In the genomic region with DNA sequence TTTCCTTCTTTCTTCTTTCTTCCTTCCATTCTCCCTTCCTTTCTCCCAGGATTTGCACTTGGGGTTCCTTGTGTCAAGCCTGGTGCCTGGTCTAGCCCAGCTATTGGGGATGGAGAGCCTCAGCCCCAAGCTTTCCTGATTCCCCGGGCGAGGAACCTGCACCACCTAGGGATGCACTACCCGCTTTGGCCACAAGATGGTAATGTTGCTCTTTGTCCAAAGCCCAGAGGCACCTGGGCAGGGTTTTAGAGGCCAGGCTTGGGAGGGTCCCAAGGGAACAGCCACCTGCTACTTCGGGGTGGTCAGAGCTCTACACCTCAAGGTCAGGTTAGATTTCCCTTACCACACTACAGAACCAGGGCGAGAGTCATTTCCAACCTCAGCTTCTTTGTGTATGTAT, we compare ENCODE assay signal across 8 mouse cellular contexts. TPM values are rescaled to one million over a fixed set of nuclear protein-coding genes. Genes with fewer than 3 reads are reported as not detected.
DNase-seq lines count a peak whose midpoint lies in the region; ATAC-seq lines count a peak whose summit lies in the region.

No protein-coding gene starts in this region.

- H3K27ac ChIP-seq in hindbrain, embryonic 11.5 days (ENCODE audit: low read depth, low read length), result no peak overlapping the region
- no peak overlapping the region for H3K27ac ChIP-seq in hindbrain, embryonic 13.5 days

- peaks cover 26% of the 10 kb centered on the region for H3K27me3 ChIP-seq in hindbrain, embryonic 11.5 days (ENCODE audit: control insufficient read depth, insufficient read depth, low read length)
- peaks cover 58% of the 10 kb centered on the region for H3K27me3 ChIP-seq in hindbrain, embryonic 13.5 days

- H3K4me3 ChIP-seq in hindbrain, embryonic 11.5 days (ENCODE audit: low read depth, low read length), result no peak overlapping the region
- no peak overlapping the region for H3K4me3 ChIP-seq in hindbrain, embryonic 13.5 days

- no peak overlapping the region for H3K9ac ChIP-seq in hindbrain, embryonic 11.5 days (ENCODE audit: low read depth, low read length)
- H3K9ac ChIP-seq in hindbrain, embryonic 13.5 days, result no peak overlapping the region

- no peaks in the 10 kb centered on the region for H3K36me3 ChIP-seq in hindbrain, embryonic 11.5 days (ENCODE audit: control insufficient read depth, insufficient read depth, low read length)
- no peaks in the 10 kb centered on the region for H3K36me3 ChIP-seq in hindbrain, embryonic 13.5 days

- intact Hi-C loops in left cerebral cortex, postnatal 4 days (cut with DNase I), result no loop called here

- H3K9me3 ChIP-seq in hindbrain, embryonic 11.5 days (ENCODE audit: control insufficient read depth, low read length), result no peaks in the 10 kb centered on the region
- peaks cover 5% of the 10 kb centered on the region; the same call in 1 of the 2 replicates for H3K9me3 ChIP-seq in hindbrain, embryonic 13.5 days

- ATAC-seq in hindbrain, embryonic 11.5 days (ENCODE audit: low FRiP score), result peak; percentile 23; the same call in 1 of the 2 replicates
- no peak for ATAC-seq in hindbrain, embryonic 13.5 days (ENCODE audit: low FRiP score)
- peak; percentile 65; the same call in 1 of the 2 replicates for ATAC-seq in erythroblast, adult 5-6 weeks (replicated peaks; ENCODE audit: low FRiP score, poor library complexity, severe bottlenecking)
- peak; percentile 40; the same call in 1 of the 2 replicates for ATAC-seq in neutrophil, adult 5-6 weeks (ENCODE audit: extremely low read depth, insufficient number of reproducible peaks, low FRiP score, poor library complexity, severe bottlenecking)

- WGBS in hindbrain, embryonic 11.5 days, result 8% methylated on average over 5 of the region's 5 CpGs
- 6% methylated on average over 5 of the region's 5 CpGs for WGBS in hindbrain, embryonic 13.5 days

- no peak overlapping the region for H3K4me2 ChIP-seq in hindbrain, embryonic 11.5 days (replicated peaks; ENCODE audit: low read depth, low read length)
- H3K4me2 ChIP-seq in hindbrain, embryonic 13.5 days, result no peak overlapping the region

- peaks cover 4% of the 10 kb centered on the region for H3K4me1 ChIP-seq in hindbrain, embryonic 11.5 days (replicated peaks; ENCODE audit: control insufficient read depth, insufficient read depth, low read length)
- H3K4me1 ChIP-seq in hindbrain, embryonic 13.5 days (replicated peaks), result peaks cover 25% of the 10 kb centered on the region

- DNase-seq in hindbrain, embryonic 11.5 days (ENCODE audit: low spot score), result peak; percentile 86
- peak; percentile 71 to 73 for DNase-seq in adrenal gland, postnatal 36 days
- peak; percentile 68 for DNase-seq in induced T-regulatory cell, adult 2 months (ENCODE audit: low read depth)
- peak; percentile 81 for DNase-seq in left cerebral cortex, postnatal 4 days
- DNase-seq in thymus, postnatal 0 days (ENCODE audit: low spot score), result peak; percentile 52

RNA-seq across cellular contexts. Expression of gene Tmem132b, which starts 2.5 kb away (rescaled TPM):
- 0.70 and 0.74 TPM in 2 replicates for polyA plus RNA-seq in hindbrain, embryonic 11.5 days (2014; fragmentation: Nextera tagmentation; extraction: Ambion mirVana)
- polyA plus RNA-seq in hindbrain, embryonic 13.5 days (2015; fragmentation: Nextera tagmentation; extraction: Ambion mirVana), result 3.0 and 3.4 TPM in 2 replicates
- under 1 TPM; 0.76 to 0.95 TPM for total RNA-seq in adrenal gland, postnatal 36 days (2021)
- total RNA-seq in erythroblast, adult 5-6 weeks (2015; ENCODE audit: low replicate concordance), result not detected in 2 replicates
- total RNA-seq in erythroblast, adult 5-6 weeks (2017; ENCODE audit: low replicate concordance), result not detected in 2 replicates
- total RNA-seq in left cerebral cortex, postnatal 4 days (2021), result 10 to 100 TPM; 62.9 to 66.4 TPM
- total RNA-seq in neutrophil, adult 5-6 weeks (2017), result 0.93 and 1.5 TPM in 2 replicates
- 0.04 TPM in 1 of 2 replicates, not detected in the other for polyA plus RNA-seq in thymus, postnatal 0 days (2015; fragmentation: Nextera tagmentation; extraction: Ambion mirVana)

RNA-seq across cellular contexts. Expression of gene Aacs, which starts 53.5 kb away (rescaled TPM):
- polyA plus RNA-seq in hindbrain, embryonic 11.5 days (2014; fragmentation: Nextera tagmentation; extraction: Ambion mirVana), result 48.6 and 50.1 TPM in 2 replicates
- polyA plus RNA-seq in hindbrain, embryonic 13.5 days (2015; fragmentation: Nextera tagmentation; extraction: Ambion mirVana), result 60.0 and 62.4 TPM in 2 replicates
- total RNA-seq in adrenal gland, postnatal 36 days (2021), result 100 to 1,000 TPM in 1 of 2 experiments, 10 to 100 TPM in 1; 96.1 to 101 TPM
- total RNA-seq in erythroblast, adult 5-6 weeks (2015; ENCODE audit: low replicate concordance), result 1.3 and 2.3 TPM in 2 replicates
- total RNA-seq in erythroblast, adult 5-6 weeks (2017; ENCODE audit: low replicate concordance), result 4.2 and 6.0 TPM in 2 replicates
- total RNA-seq in left cerebral cortex, postnatal 4 days (2021), result 100 to 1,000 TPM; 112 to 116 TPM
- total RNA-seq in neutrophil, adult 5-6 weeks (2017), result 31.8 and 56.4 TPM in 2 replicates
- 31.3 and 32.7 TPM in 2 replicates for polyA plus RNA-seq in thymus, postnatal 0 days (2015; fragmentation: Nextera tagmentation; extraction: Ambion mirVana)

Comparison
In these comparisons a context has a peak if more than half of its experiments do, and no peak if none do; other contexts are left out.
1. RNA of gene Tmem132b, which starts 2.5 kb away (total RNA-seq): 62.9 to 66.4 TPM in left cerebral cortex, postnatal 4 days; 0.76 to 0.95 TPM in adrenal gland, postnatal 36 days, 0.93 to 1.5 TPM in neutrophil, adult 5-6 weeks and not detected in erythroblast, adult 5-6 weeks; every median in the first group is over 10 times any median in the second.
2. Peak in every context shown above with its lines, with median percentiles within 50 percentile points of each other: DNase-seq.